Mouse (Mus musculus): ENCODE results near the gene Supt16.

GRCm38 (mm10) chr14:52198141-52198540 is 925 bp upstream of the Supt16 start:
- TF ChIP-seq CTCF (IDR thresholded peaks at IDR 0.05; ENCODE audit: extremely low read depth, insufficient read depth, insufficient read length, insufficient replicate concordance) (no peak), POLR2A (IDR thresholded peaks at IDR 0.05; ENCODE audit: low read depth, low read length) (no peak)
